Mouse (Mus musculus) cerebellum, adult 11 months (tissue): ENCODE measurements at regions not wholly inside any gene's neighbourhood (a gene's known extent, or its start where the extent isn't known, plus 50 kb on each side); places are given as distances from the start of the nearest gene placed in this dataset.
A peak's percentile ranks its signal among the peaks of the same experiment; 100 is the strongest.

ENCODE experiments used
- DNase-seq: peaks from one replicate; pipeline ENCODE4 v3.0.0; 2022

- DNase-seq = no peak
These were observed 372.6 kb downstream of the Eipr1 start for GRCm38 (mm10) chr12:29124079-29124668.

DNA sequence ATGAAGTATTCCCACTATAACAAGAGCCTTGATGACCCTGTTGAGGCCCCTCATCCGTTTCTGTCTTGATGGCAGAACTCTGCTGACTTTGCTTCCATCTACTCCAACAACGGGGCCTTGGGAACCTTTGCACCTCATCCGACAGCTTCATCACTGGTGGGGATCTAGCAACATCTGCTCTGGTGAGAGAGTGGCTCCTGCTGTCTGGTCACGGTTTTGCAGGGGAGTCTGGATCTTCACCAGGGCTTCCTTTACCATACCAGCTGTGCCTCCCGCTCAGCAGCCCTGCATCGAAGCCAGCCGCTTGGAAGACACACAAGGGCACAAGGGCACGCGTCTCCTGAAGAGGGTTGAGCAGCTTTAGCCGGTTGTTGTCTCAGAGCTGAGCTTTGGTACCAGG lies 377.2 kb downstream of the Eipr1 start:
- no peak for DNase-seq

DNA sequence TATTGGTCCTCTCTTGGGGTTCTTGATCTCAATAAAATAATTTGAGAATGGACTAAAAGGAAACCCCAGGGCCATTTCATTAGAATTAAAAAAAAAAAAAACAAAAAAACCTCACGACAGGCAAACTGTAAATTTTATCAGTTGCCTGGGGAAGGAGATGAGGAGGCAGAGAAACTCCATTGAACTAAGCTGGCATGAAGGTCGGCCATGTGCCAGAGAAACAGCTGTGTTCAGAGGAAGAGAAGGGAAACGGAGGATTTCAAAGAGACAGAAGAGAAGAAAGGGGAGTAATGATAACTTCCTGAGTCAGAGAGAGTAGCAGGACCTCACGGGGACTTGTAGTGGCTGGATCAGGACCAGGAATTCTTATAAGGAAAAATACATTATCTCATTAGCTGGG lies 377.7 kb downstream of the Eipr1 start:
- no peak for DNase-seq

DNA sequence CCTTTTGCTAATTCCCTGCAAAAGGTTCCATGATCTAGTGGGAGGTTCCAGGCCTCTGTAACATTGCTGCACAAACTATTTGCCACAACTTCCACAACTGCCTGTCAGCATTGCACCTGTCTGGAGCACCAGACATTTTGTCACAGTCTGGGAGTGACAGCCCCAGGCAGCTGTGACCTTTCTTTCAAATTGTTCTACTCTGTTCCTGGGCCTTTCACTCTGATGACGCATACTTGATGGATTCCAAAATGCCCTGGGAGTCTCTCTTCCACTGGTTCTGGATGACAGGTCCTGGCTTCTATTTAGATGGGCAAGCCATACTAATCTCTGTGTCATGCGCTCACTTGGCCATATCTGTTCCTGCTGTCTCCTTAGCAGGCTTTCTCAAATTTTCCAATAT lies 382.7 kb downstream of the Eipr1 start:
- no peak for DNase-seq

GRCm38 (mm10) chr12:29136850-29137268 lies 385.3 kb downstream of the Eipr1 start:
- peak; percentile 88 for DNase-seq

- DNase-seq = peak; percentile 28
These were observed 385.9 kb downstream of the Eipr1 start for GRCm38 (mm10) chr12:29137455-29137854.

DNA sequence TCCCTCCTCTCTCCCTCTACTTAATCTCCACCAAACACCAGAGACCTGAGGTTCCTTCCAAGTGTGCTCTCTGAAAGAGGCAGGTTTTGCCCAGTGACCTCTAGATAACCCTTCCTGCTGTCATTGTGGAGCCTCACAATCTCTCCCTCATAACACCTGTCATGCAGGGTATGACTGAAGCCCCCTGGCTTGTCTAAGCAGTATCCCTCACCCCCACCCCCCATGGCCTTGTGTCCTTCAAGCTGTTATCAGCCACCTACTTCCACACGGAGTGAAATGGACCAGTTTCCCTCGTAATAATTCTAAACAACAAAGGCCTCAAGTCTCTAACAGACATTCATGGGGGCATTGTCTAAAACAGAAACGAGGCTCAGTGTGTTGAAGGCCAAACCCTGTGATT lies 387.6 kb upstream of the Myt1l start:
- DNase-seq = no peak

- peak; percentile 89 for DNase-seq
These were observed 387.1 kb upstream of the Myt1l start for GRCm38 (mm10) chr12:29141132-29141531.

- DNase-seq = peak; percentile 36
These were observed 386.3 kb upstream of the Myt1l start for GRCm38 (mm10) chr12:29141855-29142254.

DNA sequence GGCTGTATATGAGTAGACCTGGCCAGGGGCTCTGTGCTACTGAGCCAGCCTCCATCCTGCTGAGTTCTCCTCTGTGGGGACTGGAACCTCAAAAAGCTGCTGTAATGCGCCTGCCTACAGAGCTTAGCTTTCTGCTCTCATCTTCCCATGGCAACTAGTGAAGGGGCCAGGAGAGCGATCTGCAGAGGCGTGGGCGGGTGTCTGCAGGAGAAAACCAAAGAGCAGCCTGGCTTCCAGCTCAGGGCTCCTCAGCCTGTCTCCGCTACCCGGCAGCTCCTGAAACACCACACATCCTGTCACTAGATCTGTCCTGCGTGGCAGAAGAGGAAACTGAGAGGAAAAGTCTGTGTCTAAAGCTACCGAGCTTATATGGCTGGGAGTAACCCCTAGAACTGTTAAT lies 384.9 kb upstream of the Myt1l start:
- DNase-seq = no peak

GRCm38 (mm10) chr12:29160920-29161319 lies 367.3 kb upstream of the Myt1l start:
- no peak for DNase-seq

- no peak for DNase-seq
These were observed 366.6 kb upstream of the Myt1l start for GRCm38 (mm10) chr12:29161546-29161945.

DNA sequence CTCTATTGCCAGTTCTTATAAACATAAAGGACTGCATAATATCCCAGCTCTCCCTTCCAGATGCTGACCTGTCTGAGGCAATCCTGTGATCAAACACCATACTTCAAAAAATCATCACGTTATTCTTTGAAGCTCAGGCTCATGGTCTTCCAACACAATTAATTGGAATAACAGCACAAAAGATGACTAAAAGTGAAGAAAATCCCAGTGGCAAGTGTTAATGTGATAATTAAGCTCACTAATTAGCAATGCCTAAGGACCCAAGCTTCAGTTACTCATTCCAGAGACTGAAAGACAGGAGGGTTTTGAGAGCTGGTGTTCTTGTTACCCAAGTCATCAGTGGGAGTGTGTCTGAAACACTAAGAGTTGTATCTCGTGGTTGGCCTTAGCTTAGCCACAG lies 363.5 kb upstream of the Myt1l start:
- no peak for DNase-seq

- DNase-seq = no peak
These were observed 361.9 kb upstream of the Myt1l start for GRCm38 (mm10) chr12:29166316-29166715.

DNA sequence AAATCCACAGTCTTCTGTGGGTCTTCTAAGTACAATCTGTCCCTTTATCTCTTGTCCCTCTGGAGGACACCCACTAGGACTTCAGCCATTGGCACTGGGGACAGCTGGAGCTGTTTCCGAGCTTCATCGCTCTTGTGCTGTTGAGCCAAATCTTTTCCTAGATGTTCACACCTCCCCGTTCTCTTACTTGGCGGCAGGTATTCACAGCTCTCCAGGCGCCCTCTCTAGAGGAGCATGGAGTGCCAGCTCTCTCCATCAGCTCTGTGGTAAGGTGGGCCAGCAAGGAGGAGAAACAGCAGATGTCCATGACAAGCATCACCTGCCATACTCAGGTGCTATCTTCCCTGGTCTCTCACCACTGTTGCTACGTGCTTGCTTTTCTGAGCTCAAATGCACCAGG lies 360.3 kb upstream of the Myt1l start:
- no peak for DNase-seq

GRCm38 (mm10) chr12:29175698-29176440 lies 352.3 kb upstream of the Myt1l start:
- DNase-seq = no peak

DNA sequence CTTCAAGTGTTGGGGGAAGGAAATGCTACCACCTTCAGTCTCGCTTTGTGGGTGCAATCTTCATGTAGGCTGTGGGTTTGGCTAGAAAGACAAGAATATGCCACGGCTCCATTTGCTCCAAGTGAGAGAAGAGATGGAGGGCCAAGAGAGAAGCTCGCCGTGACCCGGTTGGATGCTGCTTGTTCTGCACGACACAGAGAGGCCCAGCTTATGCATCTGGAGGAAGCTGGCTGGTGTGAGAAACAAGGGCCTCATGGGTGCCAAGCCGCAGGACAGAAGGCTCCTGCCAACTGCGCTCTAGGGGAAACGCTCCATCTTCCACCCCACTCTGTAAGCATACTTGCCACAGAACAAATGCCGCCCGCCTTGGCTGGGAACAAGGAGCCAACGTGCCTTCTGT lies 351.0 kb upstream of the Myt1l start:
- DNase-seq = no peak

- DNase-seq = no peak
These were observed 349.9 kb upstream of the Myt1l start for GRCm38 (mm10) chr12:29178168-29178895.

DNA sequence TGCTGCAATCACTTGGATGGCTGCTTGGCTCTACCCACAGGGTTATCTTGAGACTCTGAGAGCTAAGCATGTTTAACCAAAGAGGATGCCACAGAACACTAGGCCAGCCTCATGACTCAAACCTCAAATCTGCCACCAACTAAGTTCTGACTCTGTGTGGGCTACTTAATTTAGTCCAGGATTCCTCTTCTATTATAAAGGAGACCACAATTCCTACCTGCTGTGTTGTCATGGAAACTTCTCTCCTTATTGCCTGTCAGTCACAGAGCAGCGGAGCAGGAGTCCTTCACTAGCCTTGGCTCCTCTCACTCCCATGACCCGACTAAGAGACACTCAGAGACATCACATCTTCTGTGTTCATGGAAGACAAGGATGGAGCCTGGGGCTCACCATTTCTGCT lies 348.8 kb upstream of the Myt1l start:
- no peak for DNase-seq

GRCm38 (mm10) chr12:29180576-29180975 lies 347.6 kb upstream of the Myt1l start:
- DNase-seq = no peak

- DNase-seq = no peak
These were observed 340.6 kb upstream of the Myt1l start for GRCm38 (mm10) chr12:29187619-29188018.

- no peak for DNase-seq
These were observed 335.8 kb upstream of the Myt1l start for GRCm38 (mm10) chr12:29192391-29192790.

DNA sequence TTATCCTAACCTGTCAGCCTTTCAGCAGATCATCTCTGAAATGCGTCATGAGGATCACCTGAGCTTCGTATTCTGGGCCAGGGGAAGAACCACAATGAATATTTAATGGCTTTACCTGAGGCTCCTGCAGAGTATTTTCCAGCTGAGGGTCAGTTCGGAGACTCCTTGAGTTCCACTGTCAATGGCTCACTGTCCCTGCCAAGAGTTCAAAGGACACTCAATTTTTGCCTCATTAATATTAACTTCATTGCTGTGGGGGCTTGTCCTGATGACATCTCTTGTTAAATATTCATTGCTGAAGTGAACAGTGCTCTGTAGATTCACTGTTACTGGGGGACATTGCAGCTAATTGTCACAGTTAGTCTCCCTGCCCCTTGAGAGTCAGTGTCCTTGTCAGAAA lies 316.2 kb upstream of the Myt1l start:
- no peak for DNase-seq

DNA sequence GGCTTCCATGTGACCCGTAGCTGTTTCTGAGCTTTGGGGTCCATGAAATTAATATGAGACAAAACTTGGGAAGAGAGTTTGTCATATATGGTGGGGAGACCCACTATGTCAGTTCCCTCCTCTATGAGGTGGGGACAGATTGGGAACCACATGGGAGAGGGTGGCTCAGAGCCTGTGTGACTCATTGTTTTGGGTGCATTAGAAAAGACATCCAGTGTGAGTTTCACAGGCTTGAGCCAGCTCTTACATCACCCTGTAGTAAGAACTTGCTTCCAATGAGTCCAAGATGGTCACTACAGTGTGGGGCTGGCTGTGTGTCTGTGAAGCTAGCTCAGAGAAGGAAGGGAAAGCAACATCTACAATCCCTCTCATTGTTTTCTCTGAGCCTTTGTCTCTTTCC lies 314.6 kb upstream of the Myt1l start:
- DNase-seq = no peak
